Mouse (Mus musculus) yolk sac, embryonic 10.5 days (tissue): ENCODE measurements around the gene Olfr844.

Experiments
- DNase-seq: peaks from one replicate; pipeline ENCODE4 v3.0.0-alpha.2; 2017; ENCODE audit warnings: low spot score

Gene Olfr844

DNA sequence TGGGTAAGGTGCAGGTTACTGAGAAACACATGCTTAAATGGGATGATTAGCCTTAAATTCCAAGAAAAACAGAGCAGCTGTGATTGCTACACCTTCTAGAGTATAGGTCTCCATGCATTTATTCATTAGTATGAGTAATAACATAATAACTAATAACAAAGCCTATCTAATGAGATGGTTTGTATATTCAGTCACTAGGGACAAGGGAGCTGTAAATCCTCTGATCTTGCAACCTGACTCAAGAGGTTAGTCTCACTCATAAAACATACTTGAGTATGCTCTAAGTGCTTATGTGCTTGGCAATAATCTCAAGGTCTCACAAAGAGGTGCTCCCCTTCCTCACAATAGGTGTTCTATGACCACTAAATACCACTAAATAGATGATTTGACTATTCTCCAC lies at the start of gene Olfr844:
Gene Olfr844, plus strand, starts transcription at position 301 of the 400 bp plus-strand sequence.
- no peak for DNase-seq

DNA sequence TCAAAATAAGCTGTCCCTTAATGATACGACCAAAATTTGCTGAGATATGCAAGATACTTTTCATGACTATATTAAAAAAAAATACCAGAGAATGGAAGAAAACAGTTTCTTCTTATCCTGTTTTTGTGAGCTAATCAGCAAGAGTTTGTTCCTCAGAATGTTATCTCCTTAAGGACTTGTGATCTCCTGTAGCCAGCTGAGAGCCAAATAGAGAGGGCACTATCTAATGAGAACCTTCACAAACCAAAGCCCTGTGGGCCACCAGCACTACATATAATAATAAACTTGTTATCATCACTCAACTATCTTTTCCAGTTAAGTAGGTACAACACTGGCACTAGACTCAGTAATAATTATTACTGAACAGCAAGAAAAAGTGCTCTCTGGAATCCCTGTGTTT lies 20.0 kb downstream of the Olfr844 start, which contains the start of gene Olfr845:
Gene Olfr845, plus strand, starts transcription at position 301 of the 400 bp plus-strand sequence.
- DNase-seq, result no peak

DNA sequence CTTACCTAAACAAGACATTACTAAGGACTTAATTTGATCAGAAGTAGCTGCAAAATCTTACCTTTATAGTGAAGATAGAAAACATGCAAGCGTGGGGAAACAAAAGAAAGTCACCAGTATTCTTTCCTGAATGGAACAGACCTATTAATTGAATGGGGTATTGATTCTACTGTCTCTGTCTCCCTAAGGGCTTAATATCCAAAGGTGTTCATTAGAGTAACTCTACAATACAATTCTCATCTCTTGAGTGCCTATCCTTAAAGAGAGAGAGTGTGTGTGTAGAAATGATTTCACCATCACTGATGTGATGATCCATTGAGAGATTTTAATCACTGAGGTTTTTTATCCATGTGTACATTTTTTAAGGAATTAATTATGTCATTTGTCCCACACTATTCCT lies 47.8 kb downstream of the Olfr844 start, which contains the start of gene Olfr846:
Gene Olfr846, minus strand, starts transcription at position 101 of the 400 bp plus-strand sequence.
- no peak for DNase-seq
